Mouse (Mus musculus): ENCODE results near the gene Arhgdig.

- TF ChIP-seq POLR2A (IDR thresholded peaks at IDR 0.05; ENCODE audit: low read depth, low read length) (no peak), CTCF (IDR thresholded peaks at IDR 0.05; ENCODE audit: extremely low read depth, insufficient read length, insufficient replicate concordance, low read depth, low read length) (no peak)
Observed at GRCm38 (mm10) chr17:26207686-26208085, at the start of gene Arhgdig.
